Mouse (Mus musculus) intestine, postnatal 0 days (tissue): Measurements from ENCODE around the gene Magi2. TPM values are rescaled to one million over a fixed set of nuclear protein-coding genes. Genes with fewer than 3 reads are reported as not detected.
"Not testable (repeated sequence)": the region's sequence is repeated elsewhere in the genome, so short reads cannot be mapped to it uniquely, and the experiment has no call there.

ENCODE experiments used
- ATAC-seq: fragments of 200-750 bp; cut with Nextera tagmentation; 2 replicates; pipeline ENCODE4 v1.8.0; 2017; ENCODE audit warnings: mild to moderate bottlenecking, moderate TSS enrichment, moderate library complexity
- H3K27ac ChIP-seq: fragments of 300-500 bp; sonication (generic); 2 replicates; pipeline ENCODE4 v1.5.1; 2014; ENCODE audit warnings: mild to moderate bottlenecking, low read depth, low read length, moderate library complexity
- H3K27me3 ChIP-seq: fragments of 300-500 bp; sonication (generic); replicated peaks from 2 replicates; pipeline ENCODE4 v1.6.1; 2014; ENCODE audit warnings: low read length, mixed read lengths; ENCODE audit not compliant: control insufficient read depth, insufficient read depth
- H3K36me3 ChIP-seq: fragments of 300-500 bp; sonication (generic); 2 replicates; pipeline ENCODE4 v1.6.1; 2014; ENCODE audit warnings: mild to moderate bottlenecking, moderate library complexity; ENCODE audit not compliant: control insufficient read depth, insufficient read depth
- H3K4me1 ChIP-seq: fragments of 300-500 bp; sonication (generic); replicated peaks from 2 replicates; pipeline ENCODE4 v1.6.1; 2014; ENCODE audit warnings: antibody characterized with exemption, low read length, mixed read lengths; ENCODE audit not compliant: control insufficient read depth, insufficient read depth
- H3K4me2 ChIP-seq: fragments of 300-500 bp; sonication (generic); replicated peaks from 2 replicates; pipeline ENCODE4 v1.6.1; 2014; ENCODE audit warnings: low read depth, mild to moderate bottlenecking, moderate library complexity
- H3K4me3 ChIP-seq: fragments of 300-500 bp; sonication (generic); 2 replicates; pipeline ENCODE4 v1.5.1; 2014; ENCODE audit warnings: low read depth, low read length
- H3K9ac ChIP-seq: fragments of 300-500 bp; sonication (generic); 2 replicates; pipeline ENCODE4 v1.6.1; 2014; ENCODE audit warnings: mild to moderate bottlenecking, low read depth, low read length
- H3K9me3 ChIP-seq: fragments of 300-500 bp; sonication (generic); 2 replicates; pipeline ENCODE4 v1.6.1; 2016; ENCODE audit warnings: mixed run types; ENCODE audit not compliant: control insufficient read depth
- CTCF ChIP-seq: sonication (generic); IDR thresholded peaks from 2 replicates; pipeline ENCODE4 v1.5.1; 2016; ENCODE audit warnings: low read depth, mild to moderate bottlenecking, control low read depth, antibody characterized with exemption, moderate library complexity
- WGBS: fragments of 180-500 bp; shearing (Covaris S2); extraction: QIAGEN DNeasy Blood & Tissue Kit; methylation state at CpG from one replicate; pipeline ENCODE4 v1.1.7; 2014; 5-methylcytosine and 5-hydroxymethylcytosine counted together
- polyA plus RNA-seq: library from polyadenylated mRNA; unstranded; fragments of >200 nt; fragmentation: Nextera tagmentation; extraction: Ambion mirVana; gene quantifications from 2 replicates; pipeline ENCODE4 v1.2.1, GENCODE M21; 2015

Gene Magi2
- polyA plus RNA-seq, 1 experiment from 2014 or later, result 1.0 TPM

- no peaks in the 10 kb centered on the region for H3K36me3 ChIP-seq
- H3K4me3 ChIP-seq, result no peak overlapping the region
- no peak overlapping the region for H3K4me2 ChIP-seq
- ATAC-seq, result no peak
- H3K4me1 ChIP-seq, result no peaks in the 10 kb centered on the region
- H3K27ac ChIP-seq, result no peak overlapping the region
- H3K27me3 ChIP-seq, result no peaks in the 10 kb centered on the region
- TF ChIP-seq CTCF, result no peak
- no peak overlapping the region for H3K9ac ChIP-seq
- 81% methylated on average over 5 of the region's 5 CpGs for WGBS
- H3K9me3 ChIP-seq, result no peaks in the 10 kb centered on the region
These were observed 1472.3 kb downstream of the Magi2 start for GRCm38 (mm10) chr5:20699116-20699515.

GRCm38 (mm10) chr5:20701483-20702421 is 1474.9 kb downstream of the Magi2 start:
- peak overlapping the region; percentile 96 for H3K4me2 ChIP-seq
- under 1% methylated on average over 56 of the region's 57 CpGs for WGBS
- peak; percentile 87 for ATAC-seq
- TF ChIP-seq CTCF, result peak; percentile 82
- peak overlapping the region; percentile 65 for H3K9ac ChIP-seq
- H3K27me3 ChIP-seq, result no peaks in the 10 kb centered on the region
- no peaks in the 10 kb centered on the region for H3K9me3 ChIP-seq
- peak overlapping the region; percentile 72 for H3K4me3 ChIP-seq
- H3K36me3 ChIP-seq, result no peaks in the 10 kb centered on the region
- H3K27ac ChIP-seq, result peak overlapping the region; percentile 87
- H3K4me1 ChIP-seq, result no peaks in the 10 kb centered on the region

DNA sequence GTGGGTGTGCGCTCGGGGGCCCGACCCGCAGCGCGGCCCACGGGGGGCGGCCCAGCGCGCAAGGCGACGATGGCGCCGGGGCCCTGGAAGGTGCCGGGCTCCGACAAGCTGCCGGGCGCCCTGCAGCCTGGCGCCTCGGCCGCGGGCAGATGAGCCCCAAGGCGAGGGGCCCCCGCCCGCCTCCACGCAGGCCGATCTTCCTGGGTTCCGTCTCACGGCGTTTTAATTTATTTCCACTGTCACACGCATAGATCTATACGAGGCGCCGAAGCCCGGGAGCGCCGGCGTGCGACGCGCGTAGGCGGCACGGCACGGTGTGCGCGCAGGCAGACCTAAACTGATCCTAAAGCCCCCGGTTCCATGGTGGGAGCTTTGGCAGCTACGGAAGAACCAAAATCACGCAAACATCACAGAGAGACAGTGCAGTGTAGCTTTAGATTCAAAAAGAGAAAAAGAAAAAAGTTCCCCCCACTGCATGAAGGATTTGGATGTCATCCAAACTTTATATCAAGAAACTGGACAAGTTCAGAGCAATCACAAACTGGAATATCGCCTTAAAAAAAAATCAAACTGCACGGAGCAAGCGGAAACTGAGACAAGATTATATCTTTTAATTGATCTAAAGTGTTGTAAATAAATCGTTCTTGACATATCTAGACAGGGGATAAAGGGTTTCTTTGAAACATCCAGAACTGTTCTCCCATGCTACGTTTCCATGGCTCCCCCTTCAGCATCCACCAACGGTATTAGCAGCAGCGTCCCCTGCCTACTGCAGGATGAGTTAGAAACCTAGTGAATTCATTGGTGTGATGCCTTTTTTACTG is 1475.9 kb downstream of the Magi2 start:
- peak; percentile 28 for ATAC-seq
- under 1% methylated on average over 49 of the region's 57 CpGs for WGBS
- TF ChIP-seq CTCF, result peak; percentile 64
- Histone ChIP-seq H3K9ac (peak overlapping the region; percentile 65), H3K36me3 (no peaks in the 10 kb centered on the region), H3K9me3 (no peaks in the 10 kb centered on the region), H3K4me1 (no peaks in the 10 kb centered on the region), H3K4me2 (peak overlapping the region; percentile 96), H3K27ac (peak overlapping the region; percentile 87), H3K27me3 (no peaks in the 10 kb centered on the region), H3K4me3 (peak overlapping the region; percentile 72)

DNA sequence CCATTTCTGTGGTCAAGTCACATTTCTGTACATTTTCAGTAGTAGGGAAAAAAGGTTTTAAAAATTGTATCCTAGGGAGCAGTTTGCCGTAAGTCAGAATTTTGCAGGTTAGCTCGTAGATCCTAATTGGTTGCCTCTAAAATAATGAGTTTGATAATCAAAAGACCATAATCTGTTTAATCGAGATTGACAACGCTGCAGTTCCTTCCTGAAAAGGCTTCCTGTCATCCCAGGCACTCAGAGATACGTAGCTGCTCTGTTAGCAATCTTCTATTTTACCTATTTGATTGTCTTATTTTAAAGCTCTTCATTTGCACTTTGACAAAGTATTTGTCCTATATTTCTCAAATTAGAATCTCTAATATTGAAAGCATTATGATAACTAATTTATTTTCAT is 1476.5 kb downstream of the Magi2 start:
- no peak for TF ChIP-seq CTCF
- H3K27me3 ChIP-seq, result no peaks in the 10 kb centered on the region
- H3K4me1 ChIP-seq, result no peaks in the 10 kb centered on the region
- 73% methylated on average over 5 of the region's 5 CpGs for WGBS
- H3K9me3 ChIP-seq, result no peaks in the 10 kb centered on the region
- 0 out of 2 replicates have a peak overlapping the region, but pooled peaks have one; percentile 96 for H3K4me2 ChIP-seq
- no peak overlapping the region for H3K4me3 ChIP-seq
- no peak for ATAC-seq
- no peaks in the 10 kb centered on the region for H3K36me3 ChIP-seq
- H3K9ac ChIP-seq, result no peak overlapping the region
- H3K27ac ChIP-seq, result no peak overlapping the region

GRCm38 (mm10) chr5:20703971-20704575 is 1477.2 kb downstream of the Magi2 start:
- H3K4me2 ChIP-seq, result no peak overlapping the region
- no peak overlapping the region for H3K27ac ChIP-seq
- no peaks in the 10 kb centered on the region for H3K27me3 ChIP-seq
- no peak for TF ChIP-seq CTCF
- no peak overlapping the region for H3K4me3 ChIP-seq
- no peak for ATAC-seq
- no peak overlapping the region for H3K9ac ChIP-seq
- 89% methylated on average over 13 of the region's 13 CpGs for WGBS
- H3K9me3 ChIP-seq, result no peaks in the 10 kb centered on the region
- H3K4me1 ChIP-seq, result no peaks in the 10 kb centered on the region
- no peaks in the 10 kb centered on the region for H3K36me3 ChIP-seq

- Histone ChIP-seq H3K9me3 (no peaks in the 10 kb centered on the region), H3K4me3 (no peak overlapping the region), H3K27me3 (no peaks in the 10 kb centered on the region), H3K9ac (no peak overlapping the region), H3K27ac (no peak overlapping the region), H3K4me1 (no peaks in the 10 kb centered on the region), H3K36me3 (no peaks in the 10 kb centered on the region), H3K4me2 (no peak overlapping the region)
- no peak for ATAC-seq
- TF ChIP-seq CTCF, result no peak
- 56% methylated on average over 4 of the region's 4 CpGs for WGBS
These were observed 1478.0 kb downstream of the Magi2 start for GRCm38 (mm10) chr5:20704886-20705285.

DNA sequence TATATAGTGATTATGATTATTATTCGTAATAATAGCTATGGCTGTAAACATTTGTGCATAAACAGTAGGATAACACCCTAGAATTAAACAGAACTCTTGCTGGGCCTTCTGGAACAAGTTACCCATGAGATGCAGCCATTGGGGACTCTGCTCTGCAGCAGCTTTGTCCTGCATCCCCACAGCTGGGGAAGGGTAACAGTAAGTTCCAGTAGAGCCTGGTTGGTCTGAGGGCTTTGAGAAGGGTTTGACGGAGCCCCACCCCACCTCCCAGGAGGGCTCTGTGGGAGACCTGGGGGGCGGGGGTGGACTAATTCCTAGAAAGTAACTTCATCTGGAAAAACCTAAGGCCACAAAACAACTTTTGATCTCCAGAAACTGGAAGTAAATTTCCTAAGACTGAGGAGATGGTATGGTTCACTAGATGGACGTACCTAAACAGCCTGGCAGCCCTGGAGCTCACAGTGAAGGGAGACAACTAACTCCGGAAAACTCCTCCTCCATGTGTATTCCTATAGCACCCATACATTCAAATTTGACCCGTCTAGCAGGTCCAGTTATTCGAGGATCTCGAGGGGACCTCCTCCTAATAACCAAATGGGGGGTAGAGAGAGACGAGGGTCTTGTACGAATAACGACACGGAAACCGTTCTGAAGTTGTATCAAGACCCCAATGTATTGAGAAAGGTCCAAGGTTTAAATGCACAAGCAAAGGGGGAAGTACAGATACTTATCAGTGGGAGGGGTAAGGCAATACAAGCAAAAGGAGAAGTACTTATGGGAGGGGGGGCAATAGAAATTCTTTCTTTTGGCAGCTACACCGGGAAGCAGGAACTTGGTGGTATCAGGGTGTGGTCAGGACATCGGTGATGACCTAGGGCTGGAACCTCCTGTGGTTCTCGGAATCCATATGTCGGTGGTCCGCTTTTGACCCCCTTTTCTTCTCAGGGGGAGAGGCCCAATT is 1479.8 kb downstream of the Magi2 start:
- H3K4me1 ChIP-seq, H3K4me3 ChIP-seq, H3K4me2 ChIP-seq, H3K9me3 ChIP-seq, ATAC-seq, H3K9ac ChIP-seq, H3K27me3 ChIP-seq, H3K36me3 ChIP-seq, H3K27ac ChIP-seq: not testable (repeated sequence)
- 91% methylated on average over 9 of the region's 18 CpGs for WGBS

- not testable (repeated sequence) for H3K36me3 ChIP-seq, H3K9me3 ChIP-seq, H3K9ac ChIP-seq, H3K4me1 ChIP-seq, H3K27me3 ChIP-seq, H3K4me2 ChIP-seq, H3K27ac ChIP-seq, ATAC-seq, H3K4me3 ChIP-seq
- WGBS, result 79% methylated on average over 6 of the region's 6 CpGs
These were observed 1484.0 kb downstream of the Magi2 start for GRCm38 (mm10) chr5:20710845-20711244.
